Mouse (Mus musculus): ENCODE results near the gene Mindy4. TPM values are rescaled to one million over a fixed set of nuclear protein-coding genes. Genes with fewer than 3 reads are reported as not detected.
"Not testable (repeated sequence)": the region's sequence is repeated elsewhere in the genome, so short reads cannot be mapped to it uniquely, and the experiment has no call there.

Gene Mindy4
- polyA plus RNA-seq, 1 experiment from 2014 or later: 17.2 TPM

GRCm38 (mm10) chr6:55173941-55174349 lies 29.2 kb upstream of the Mindy4 start:
- Histone ChIP-seq H3K36me3 (ENCODE audit: control insufficient read depth, insufficient read depth, low read length) (no peaks in the 10 kb centered on the region), H3K27ac (replicated peaks; ENCODE audit: low read depth, low read length) (no peak overlapping the region), H3K4me2 (ENCODE audit: low read depth, severe bottlenecking) (no peak overlapping the region), H3K4me3 (ENCODE audit: low read depth, low read length) (no peak overlapping the region), H3K9me3 (ENCODE audit: control insufficient read depth, low read length) (no peaks in the 10 kb centered on the region), H3K9ac (ENCODE audit: low read length) (no peak overlapping the region), H3K4me1 (ENCODE audit: control insufficient read depth, insufficient read depth, low read length) (0 out of 2 replicates have a peak, but pooled peaks cover 3% of the 10 kb centered on the region), H3K27me3 (ENCODE audit: control insufficient read depth, insufficient read depth, low read length) (no peaks in the 10 kb centered on the region)
- no peak for ATAC-seq (ENCODE audit: insufficient number of reproducible peaks, low FRiP score, low TSS enrichment, low read depth)
- WGBS: 35% methylated on average over 3 of the region's 3 CpGs
- DNase-seq (ENCODE audit: low spot score): no peak

- Histone ChIP-seq H3K4me2 (ENCODE audit: low read depth, severe bottlenecking) (no peak within 1 kb of the TSS), H3K9ac (ENCODE audit: low read length) (no peak within 1 kb of the TSS), H3K36me3 (ENCODE audit: control insufficient read depth, insufficient read depth, low read length) (no peaks in the 10 kb centered on the region), H3K4me3 (ENCODE audit: low read depth, low read length) (no peak within 1 kb of the TSS), H3K27ac (replicated peaks; ENCODE audit: low read depth, low read length) (no peak within 1 kb of the TSS), H3K4me1 (ENCODE audit: control insufficient read depth, insufficient read depth, low read length) (0 out of 2 replicates have a peak, but pooled peaks cover 3% of the 10 kb centered on the region), H3K27me3 (ENCODE audit: control insufficient read depth, insufficient read depth, low read length) (no peaks in the 10 kb centered on the region), H3K9me3 (ENCODE audit: control insufficient read depth, low read length) (no peaks in the 10 kb centered on the region)
- no peak for DNase-seq (ENCODE audit: low spot score)
- ATAC-seq (ENCODE audit: insufficient number of reproducible peaks, low FRiP score, low TSS enrichment, low read depth): no peak
- WGBS: 50% methylated on average over 1 of the region's 1 CpGs
Observed at GRCm38 (mm10) chr6:55174741-55175181, 28.4 kb upstream of the Mindy4 start, which contains the start of gene Inmt. Gene Inmt, minus strand, starts transcription at chr6:55175043.

- Histone ChIP-seq H3K9ac (ENCODE audit: low read length) (no peak overlapping the region), H3K27ac (replicated peaks; ENCODE audit: low read depth, low read length) (no peak overlapping the region), H3K36me3 (ENCODE audit: control insufficient read depth, insufficient read depth, low read length) (no peaks in the 10 kb centered on the region), H3K4me1 (ENCODE audit: control insufficient read depth, insufficient read depth, low read length) (0 out of 2 replicates have a peak, but pooled peaks cover 3% of the 10 kb centered on the region), H3K9me3 (ENCODE audit: control insufficient read depth, low read length) (no peaks in the 10 kb centered on the region), H3K4me2 (ENCODE audit: low read depth, severe bottlenecking) (no peak overlapping the region), H3K4me3 (ENCODE audit: low read depth, low read length) (no peak overlapping the region), H3K27me3 (ENCODE audit: control insufficient read depth, insufficient read depth, low read length) (no peaks in the 10 kb centered on the region)
- WGBS: 61% methylated on average over 2 of the region's 2 CpGs
- ATAC-seq (ENCODE audit: insufficient number of reproducible peaks, low FRiP score, low TSS enrichment, low read depth) (no peak), DNase-seq (ENCODE audit: low spot score) (no peak)
Observed at GRCm38 (mm10) chr6:55175456-55175855, 27.7 kb upstream of the Mindy4 start.

- Histone ChIP-seq H3K36me3 (ENCODE audit: control insufficient read depth, insufficient read depth, low read length) (no peaks in the 10 kb centered on the region), H3K9me3 (ENCODE audit: control insufficient read depth, low read length) (no peaks in the 10 kb centered on the region), H3K4me1 (ENCODE audit: control insufficient read depth, insufficient read depth, low read length) (0 out of 2 replicates have a peak, but pooled peaks cover 3% of the 10 kb centered on the region), H3K4me3 (ENCODE audit: low read depth, low read length) (no peak overlapping the region), H3K4me2 (ENCODE audit: low read depth, severe bottlenecking) (no peak overlapping the region), H3K9ac (ENCODE audit: low read length) (no peak overlapping the region), H3K27me3 (ENCODE audit: control insufficient read depth, insufficient read depth, low read length) (no peaks in the 10 kb centered on the region), H3K27ac (replicated peaks; ENCODE audit: low read depth, low read length) (no peak overlapping the region)
- no peak for ATAC-seq (ENCODE audit: insufficient number of reproducible peaks, low FRiP score, low TSS enrichment, low read depth)
- 50% methylated on average over 5 of the region's 5 CpGs for whole genome bisulfite sequencing
- DNase-seq (ENCODE audit: low spot score): no peak
Observed at GRCm38 (mm10) chr6:55175892-55176291, 27.3 kb upstream of the Mindy4 start.

GRCm38 (mm10) chr6:55177060-55177732 lies 26.0 kb upstream of the Mindy4 start:
- H3K9me3 ChIP-seq (ENCODE audit: control insufficient read depth, low read length): no peaks in the 10 kb centered on the region
- H3K4me2 ChIP-seq (ENCODE audit: low read depth, severe bottlenecking): no peak overlapping the region
- no peaks in the 10 kb centered on the region for H3K36me3 ChIP-seq (ENCODE audit: control insufficient read depth, insufficient read depth, low read length)
- no peak overlapping the region for H3K27ac ChIP-seq (replicated peaks; ENCODE audit: low read depth, low read length)
- H3K4me1 ChIP-seq (ENCODE audit: control insufficient read depth, insufficient read depth, low read length): 0 out of 2 replicates have a peak, but pooled peaks cover 1% of the 10 kb centered on the region
- H3K27me3 ChIP-seq (ENCODE audit: control insufficient read depth, insufficient read depth, low read length): no peaks in the 10 kb centered on the region
- no peak overlapping the region for H3K9ac ChIP-seq (ENCODE audit: low read length)
- ATAC-seq (ENCODE audit: insufficient number of reproducible peaks, low FRiP score, low TSS enrichment, low read depth) (no peak), DNase-seq (ENCODE audit: low spot score) (peak; percentile 36)
- 46% methylated on average over 12 of the region's 12 CpGs for WGBS
- H3K4me3 ChIP-seq (ENCODE audit: low read depth, low read length): no peak overlapping the region

- no peak overlapping the region for H3K4me2 ChIP-seq (ENCODE audit: low read depth, severe bottlenecking)
- ATAC-seq (ENCODE audit: insufficient number of reproducible peaks, low FRiP score, low TSS enrichment, low read depth): no peak
- no peaks in the 10 kb centered on the region for H3K27me3 ChIP-seq (ENCODE audit: control insufficient read depth, insufficient read depth, low read length)
- H3K9ac ChIP-seq (ENCODE audit: low read length): no peak overlapping the region
- H3K36me3 ChIP-seq (ENCODE audit: control insufficient read depth, insufficient read depth, low read length): no peaks in the 10 kb centered on the region
- 85% methylated on average over 7 of the region's 7 CpGs for WGBS
- no peaks in the 10 kb centered on the region for H3K9me3 ChIP-seq (ENCODE audit: control insufficient read depth, low read length)
- no peaks in the 10 kb centered on the region for H3K4me1 ChIP-seq (ENCODE audit: control insufficient read depth, insufficient read depth, low read length)
- no peak for DNase-seq (ENCODE audit: low spot score)
- H3K27ac ChIP-seq (replicated peaks; ENCODE audit: low read depth, low read length): no peak overlapping the region
- no peak overlapping the region for H3K4me3 ChIP-seq (ENCODE audit: low read depth, low read length)
Observed at GRCm38 (mm10) chr6:55179560-55179959, 23.6 kb upstream of the Mindy4 start.

GRCm38 (mm10) chr6:55182655-55183430 lies 20.3 kb upstream of the Mindy4 start:
- H3K4me2 ChIP-seq (ENCODE audit: low read depth, severe bottlenecking): no peak overlapping the region
- 96% methylated on average over 1 of the region's 1 CpGs for WGBS
- no peak overlapping the region for H3K27ac ChIP-seq (replicated peaks; ENCODE audit: low read depth, low read length)
- no peaks in the 10 kb centered on the region for H3K9me3 ChIP-seq (ENCODE audit: control insufficient read depth, low read length)
- no peak overlapping the region for H3K9ac ChIP-seq (ENCODE audit: low read length)
- H3K4me1 ChIP-seq (ENCODE audit: control insufficient read depth, insufficient read depth, low read length): no peaks in the 10 kb centered on the region
- no peak for DNase-seq (ENCODE audit: low spot score)
- no peaks in the 10 kb centered on the region for H3K36me3 ChIP-seq (ENCODE audit: control insufficient read depth, insufficient read depth, low read length)
- H3K27me3 ChIP-seq (ENCODE audit: control insufficient read depth, insufficient read depth, low read length): no peaks in the 10 kb centered on the region
- no peak overlapping the region for H3K4me3 ChIP-seq (ENCODE audit: low read depth, low read length)
- no peak for ATAC-seq (ENCODE audit: insufficient number of reproducible peaks, low FRiP score, low TSS enrichment, low read depth)

GRCm38 (mm10) chr6:55187827-55188226 lies 15.4 kb upstream of the Mindy4 start:
- ATAC-seq (ENCODE audit: insufficient number of reproducible peaks, low FRiP score, low TSS enrichment, low read depth); H3K4me1 ChIP-seq (ENCODE audit: control insufficient read depth, insufficient read depth, low read length); DNase-seq (ENCODE audit: low spot score); H3K9ac ChIP-seq (ENCODE audit: low read length); H3K27ac ChIP-seq (replicated peaks; ENCODE audit: low read depth, low read length); H3K27me3 ChIP-seq (ENCODE audit: control insufficient read depth, insufficient read depth, low read length); H3K4me2 ChIP-seq (ENCODE audit: low read depth, severe bottlenecking); H3K9me3 ChIP-seq (ENCODE audit: control insufficient read depth, low read length); H3K4me3 ChIP-seq (ENCODE audit: low read depth, low read length); H3K36me3 ChIP-seq (ENCODE audit: control insufficient read depth, insufficient read depth, low read length): not testable (repeated sequence)
- 93% methylated on average over 17 of the region's 17 CpGs for WGBS
